Mouse (Mus musculus) kidney, embryonic 16.5 days (tissue): ENCODE measurements around the gene Mcm7. TPM values are rescaled to one million over a fixed set of nuclear protein-coding genes. Genes with fewer than 3 reads are reported as not detected.
A peak's percentile ranks its signal among the peaks of the same experiment; 100 is the strongest.

ENCODE experiments used
- ATAC-seq: fragments of 200-750 bp; cut with Nextera tagmentation; 2 replicates; pipeline ENCODE4 v1.8.0; 2017; ENCODE audit warnings: moderate TSS enrichment; ENCODE audit not compliant: low FRiP score, low TSS enrichment
- H3K27ac ChIP-seq: fragments of 300-500 bp; sonication (generic); 2 replicates; pipeline ENCODE4 v1.5.1; 2014; ENCODE audit warnings: low read length
- H3K27me3 ChIP-seq: fragments of 300-500 bp; sonication (generic); 2 replicates; pipeline ENCODE4 v1.6.1; 2014; ENCODE audit warnings: low read length, control low read depth, mixed read lengths; ENCODE audit not compliant: insufficient read depth
- H3K36me3 ChIP-seq: fragments of 300-500 bp; sonication (generic); 2 replicates; pipeline ENCODE4 v1.6.1; 2014; ENCODE audit warnings: low read length, control low read depth, mixed read lengths; ENCODE audit not compliant: insufficient read depth
- H3K4me1 ChIP-seq: fragments of 300-500 bp; sonication (generic); 2 replicates; pipeline ENCODE4 v1.6.1; 2014; ENCODE audit warnings: low read length, control low read depth, mixed read lengths; ENCODE audit not compliant: insufficient read depth
- H3K4me2 ChIP-seq: fragments of 300-500 bp; sonication (generic); replicated peaks from 2 replicates; pipeline ENCODE4 v1.6.1; 2014; ENCODE audit warnings: low read depth, low read length
- H3K4me3 ChIP-seq: fragments of 300-500 bp; sonication (generic); 2 replicates; pipeline ENCODE4 v1.5.1; 2014; ENCODE audit warnings: mild to moderate bottlenecking, low read length
- H3K9ac ChIP-seq: fragments of 300-500 bp; sonication (generic); replicated peaks from 2 replicates; pipeline ENCODE4 v1.6.1; 2014; ENCODE audit warnings: low read length
- H3K9me3 ChIP-seq: fragments of 300-500 bp; sonication (generic); 2 replicates; pipeline ENCODE4 v1.6.1; 2016; ENCODE audit warnings: low read length, control low read depth
- WGBS: fragments of 180-500 bp; shearing (Covaris S2); extraction: QIAGEN DNeasy Blood & Tissue Kit; methylation state at CpG from one replicate; pipeline ENCODE4 v1.1.7; 2014; 5-methylcytosine and 5-hydroxymethylcytosine counted together
- polyA plus RNA-seq: library from polyadenylated mRNA; unstranded; fragments of >200 nt; fragmentation: Nextera tagmentation; extraction: Ambion mirVana; gene quantifications from 2 replicates; pipeline ENCODE4 v1.2.1, GENCODE M21; 2015

Gene Mcm7
- polyA plus RNA-seq, 1 experiment from 2014 or later, result 223 TPM

DNA sequence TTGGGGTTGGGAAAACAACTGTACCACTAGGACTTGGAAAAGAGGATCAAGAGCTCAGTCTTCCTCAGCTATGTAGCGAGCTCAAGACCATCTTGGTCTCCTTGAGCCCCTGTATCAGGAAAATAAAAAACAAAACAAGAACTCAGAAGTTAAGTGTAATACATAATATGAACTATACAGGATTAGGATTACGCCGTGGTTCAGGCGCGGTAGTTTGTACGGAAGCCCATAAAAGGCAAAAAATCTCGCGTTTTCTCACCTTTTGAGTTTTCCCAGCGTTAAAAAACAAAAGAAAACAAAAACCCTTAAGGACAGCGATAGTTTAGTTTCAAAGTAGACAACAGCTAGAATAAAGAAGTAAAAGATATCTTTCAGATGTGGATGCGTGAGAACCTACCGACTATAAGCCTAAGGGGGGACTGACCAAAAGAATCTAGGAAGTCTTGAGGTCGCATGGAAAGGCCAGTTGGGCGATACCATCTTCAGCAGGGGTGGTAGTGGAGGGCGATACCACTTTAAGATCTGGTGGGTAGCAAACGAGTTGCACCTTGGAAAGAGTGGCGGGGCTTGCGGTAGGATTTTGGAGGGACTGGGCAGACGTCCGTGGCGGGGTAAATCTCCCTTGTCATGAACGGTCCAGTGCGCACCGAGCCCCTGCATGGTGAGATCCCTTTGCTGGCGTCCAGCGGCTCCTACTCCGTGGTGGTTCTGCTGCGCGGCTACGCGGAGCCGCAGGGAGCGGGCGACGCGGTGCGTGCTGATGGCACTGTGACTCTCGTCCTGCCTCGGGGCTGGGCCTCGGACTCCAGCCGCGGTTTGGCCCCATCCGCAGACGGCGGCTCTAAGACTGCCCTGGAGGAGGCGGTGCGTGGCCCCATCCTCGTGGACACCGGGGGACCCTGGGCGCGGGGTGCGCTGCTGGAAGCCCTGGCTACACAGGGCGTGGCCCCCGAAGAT is 21.8 kb upstream of the Mcm7 start, which contains the start of gene Mblac1:
TSS of gene Mblac1 (plus strand) at position 544 of the 957 bp plus-strand sequence.
- Histone ChIP-seq H3K9ac (peak within 1 kb of the TSS; percentile 88), H3K36me3 (peaks cover 11% of the 10 kb centered on the region), H3K27ac (peak within 1 kb of the TSS; percentile 90), H3K9me3 (no peaks in the 10 kb centered on the region), H3K4me2 (peak within 1 kb of the TSS; percentile 97), H3K4me3 (peak within 1 kb of the TSS; percentile 77), H3K27me3 (no peaks in the 10 kb centered on the region), H3K4me1 (peaks cover 13% of the 10 kb centered on the region; the same call in 1 of the 2 replicates)
- 7% methylated on average over 54 of the region's 54 CpGs for WGBS
- peak; percentile 85 for ATAC-seq

- H3K9me3 ChIP-seq, result no peaks in the 10 kb centered on the region
- peaks cover 21% of the 10 kb centered on the region for H3K36me3 ChIP-seq
- no peaks in the 10 kb centered on the region for H3K27me3 ChIP-seq
- WGBS, result 0% methylated on average over 10 of the region's 10 CpGs
- peak overlapping the region; percentile 69 for H3K4me2 ChIP-seq
- H3K9ac ChIP-seq, result peak overlapping the region; percentile 88
- H3K27ac ChIP-seq, result peak overlapping the region; percentile 83
- peak overlapping the region; percentile 65 for H3K4me3 ChIP-seq
- ATAC-seq, result peak; percentile 86
- H3K4me1 ChIP-seq, result peaks cover 13% of the 10 kb centered on the region
Observed at GRCm38 (mm10) chr5:138187661-138188306, 15.6 kb upstream of the Mcm7 start.

- Histone ChIP-seq H3K4me2 (peak within 1 kb of the TSS; percentile 69), H3K9me3 (no peaks in the 10 kb centered on the region), H3K4me3 (peak within 1 kb of the TSS; percentile 65), H3K36me3 (peaks cover 19% of the 10 kb centered on the region), H3K4me1 (peaks cover 13% of the 10 kb centered on the region), H3K27ac (peak within 1 kb of the TSS; percentile 83), H3K27me3 (no peaks in the 10 kb centered on the region), H3K9ac (peak within 1 kb of the TSS; percentile 88)
- ATAC-seq, result peak; percentile 85
- under 1% methylated on average over 31 of the region's 31 CpGs for WGBS
Observed at GRCm38 (mm10) chr5:138186950-138187638, 14.9 kb upstream of the Mcm7 start, which contains the start of the genes Taf6 and Cnpy4. Gene Taf6 (minus strand): TSS chr5:138187451. Gene Cnpy4 (plus strand): TSS chr5:138187485.

GRCm38 (mm10) chr5:138173217-138173616 is 995 bp upstream of the Mcm7 start:
- Histone ChIP-seq H3K27me3 (no peaks in the 10 kb centered on the region), H3K4me3 (peak overlapping the region; percentile 83; the same call in 1 of the 2 replicates), H3K4me1 (peaks cover 11% of the 10 kb centered on the region), H3K27ac (no peak overlapping the region), H3K9ac (no peak overlapping the region), H3K36me3 (peaks cover 42% of the 10 kb centered on the region), H3K9me3 (no peaks in the 10 kb centered on the region), H3K4me2 (peak overlapping the region; percentile 89; the same call in 1 of the 2 replicates)
- no peak for ATAC-seq
- WGBS, result 73% methylated on average over 3 of the region's 3 CpGs

- Histone ChIP-seq H3K27me3 (no peaks in the 10 kb centered on the region), H3K9me3 (no peaks in the 10 kb centered on the region), H3K4me3 (peak overlapping the region; percentile 83), H3K36me3 (peaks cover 43% of the 10 kb centered on the region), H3K4me1 (peaks cover 11% of the 10 kb centered on the region), H3K4me2 (peak overlapping the region; percentile 89), H3K27ac (peak overlapping the region; percentile 97), H3K9ac (peak overlapping the region; percentile 79)
- WGBS, result under 1% methylated on average over 47 of the region's 47 CpGs
- ATAC-seq, result peak; percentile 90
Observed at GRCm38 (mm10) chr5:138170936-138171561, 1.2 kb downstream of the Mcm7 start.

- ATAC-seq, result no peak
- Histone ChIP-seq H3K9me3 (no peaks in the 10 kb centered on the region), H3K4me1 (peaks cover 16% of the 10 kb centered on the region), H3K36me3 (peaks cover 61% of the 10 kb centered on the region), H3K4me3 (no peak overlapping the region), H3K9ac (no peak overlapping the region), H3K27me3 (no peaks in the 10 kb centered on the region), H3K4me2 (no peak overlapping the region), H3K27ac (no peak overlapping the region)
- 62% methylated on average over 8 of the region's 8 CpGs for WGBS
Observed at GRCm38 (mm10) chr5:138165594-138165993, 6.6 kb downstream of the Mcm7 start.

- no peak overlapping the region for H3K4me3 ChIP-seq
- H3K9ac ChIP-seq, result no peak overlapping the region
- peaks cover 12% of the 10 kb centered on the region for H3K4me1 ChIP-seq
- no peaks in the 10 kb centered on the region for H3K27me3 ChIP-seq
- WGBS, result 63% methylated on average over 10 of the region's 10 CpGs
- H3K36me3 ChIP-seq, result peaks cover 61% of the 10 kb centered on the region
- H3K27ac ChIP-seq, result no peak overlapping the region
- ATAC-seq, result no peak
- H3K9me3 ChIP-seq, result no peaks in the 10 kb centered on the region
- H3K4me2 ChIP-seq, result no peak overlapping the region
Observed at GRCm38 (mm10) chr5:138163610-138164009, 8.6 kb downstream of the Mcm7 start.

GRCm38 (mm10) chr5:138163046-138163445 is 9.2 kb downstream of the Mcm7 start:
- Histone ChIP-seq H3K4me1 (peaks cover 12% of the 10 kb centered on the region), H3K4me2 (no peak overlapping the region), H3K36me3 (peaks cover 56% of the 10 kb centered on the region), H3K9ac (no peak overlapping the region), H3K27me3 (no peaks in the 10 kb centered on the region), H3K4me3 (no peak overlapping the region), H3K9me3 (no peaks in the 10 kb centered on the region), H3K27ac (no peak overlapping the region)
- ATAC-seq, result no peak
- 69% methylated on average over 6 of the region's 6 CpGs for WGBS
